Mouse (Mus musculus): ENCODE data around the gene Mrpl4. TPM values are rescaled to one million over a fixed set of nuclear protein-coding genes. Genes with fewer than 3 reads are reported as not detected.

The Mrpl4 gene
- 80.8 and 89.5 TPM in 2 replicates for total RNA-seq (2012; rRNA removed)

- Histone ChIP-seq H3K36me3 (ENCODE audit: control insufficient read depth, insufficient read depth, low read length, poor library complexity, severe bottlenecking) (peaks cover 18% of the 10 kb centered on the region), H3K9ac (ENCODE audit: insufficient read depth, low read depth, low read length, poor library complexity, severe bottlenecking) (peak within 1 kb of the TSS; percentile 93), H3K9me3 (ENCODE audit: control insufficient read depth, insufficient read depth, low read depth, low read length) (no peaks in the 10 kb centered on the region), H3K4me1 (ENCODE audit: control insufficient read depth in 2 of 2, insufficient read depth in 2 of 2, low read length in 2 of 2, poor library complexity in 1 of 2) (peaks cover 0 to 5% of the 10 kb centered on the region in 2 experiments; a peak in 1 of 4 replicates), H3K27ac (ENCODE audit: insufficient read depth, low read depth, low read length, poor library complexity, severe bottlenecking) (peak within 1 kb of the TSS; percentile 72), H3K4me3 (ENCODE audit: insufficient read depth in 1 of 2, low read depth in 1 of 2, low read length in 2 of 2, poor library complexity in 1 of 2, severe bottlenecking in 1 of 2) (peak within 1 kb of the TSS; percentile 86 to 95)
- in situ Hi-C loops (cut with MboI; ENCODE audit: low sequenced_read_pairs in 2 of 2, unreplicated experiment in 2 of 2), result loop anchor here in 1 of 2 experiments (10.0 kb wide), 1 partner anchor 108 kb away; the partner anchor contains the start of gene Eif3g
- TF ChIP-seq CHD2 (IDR thresholded peaks at IDR 0.05; ENCODE audit: low read depth, low read length), result peak; percentile 30; the same call in 1 of the 2 replicates
- TF ChIP-seq MAFK (IDR thresholded peaks at IDR 0.05; ENCODE audit: insufficient read depth, low read depth, low read length), result no peak
- peak; percentile 78; the same call in 1 of the 2 replicates for TF ChIP-seq HCFC1 (IDR thresholded peaks at IDR 0.05; ENCODE audit: borderline replicate concordance, insufficient read depth, low read length)
- TF ChIP-seq ZC3H11A (IDR thresholded peaks at IDR 0.05; ENCODE audit: borderline replicate concordance, low read depth, low read length), result no peak
- no peak for TF ChIP-seq ZNF384 (IDR thresholded peaks at IDR 0.05; ENCODE audit: low read depth, low read length)
- peak; percentile 77 for DNase-seq (ENCODE audit: low read depth, low spot score)
These were observed at the start of gene Mrpl4 for GRCm38 (mm10) chr9:21002627-21003551. Mrpl4 (plus strand) TSS chr9:21002738.

GRCm38 (mm10) chr9:20956989-20957388 is 45.5 kb upstream of the Mrpl4 start:
- H3K4me1 ChIP-seq (ENCODE audit: control insufficient read depth in 2 of 2, insufficient read depth in 2 of 2, low read length in 2 of 2, poor library complexity in 1 of 2), result peaks cover 0 to 2% of the 10 kb centered on the region in 2 experiments; a peak in 1 of 4 replicates
- no peak overlapping the region for H3K9ac ChIP-seq (ENCODE audit: insufficient read depth, low read depth, low read length, poor library complexity, severe bottlenecking)
- no peaks in the 10 kb centered on the region for H3K36me3 ChIP-seq (ENCODE audit: control insufficient read depth, insufficient read depth, low read length, poor library complexity, severe bottlenecking)
- TF ChIP-seq MAFK (IDR thresholded peaks at IDR 0.05; ENCODE audit: insufficient read depth, low read depth, low read length) (no peak), ZC3H11A (IDR thresholded peaks at IDR 0.05; ENCODE audit: borderline replicate concordance, low read depth, low read length) (no peak), CHD2 (IDR thresholded peaks at IDR 0.05; ENCODE audit: low read depth, low read length) (no peak), ZNF384 (IDR thresholded peaks at IDR 0.05; ENCODE audit: low read depth, low read length) (no peak), HCFC1 (IDR thresholded peaks at IDR 0.05; ENCODE audit: borderline replicate concordance, insufficient read depth, low read length) (no peak)
- no peak for DNase-seq (ENCODE audit: low read depth, low spot score)
- H3K9me3 ChIP-seq (ENCODE audit: control insufficient read depth, insufficient read depth, low read depth, low read length), result no peaks in the 10 kb centered on the region
- no peak overlapping the region for H3K4me3 ChIP-seq (ENCODE audit: insufficient read depth in 1 of 2, low read depth in 1 of 2, low read length in 2 of 2, poor library complexity in 1 of 2, severe bottlenecking in 1 of 2)
- in situ Hi-C loops (cut with MboI; ENCODE audit: low sequenced_read_pairs in 2 of 2, unreplicated experiment in 2 of 2), result no loop called here
- no peak overlapping the region for H3K27ac ChIP-seq (ENCODE audit: insufficient read depth, low read depth, low read length, poor library complexity, severe bottlenecking)

- no peaks in the 10 kb centered on the region for H3K9me3 ChIP-seq (ENCODE audit: control insufficient read depth, insufficient read depth, low read depth, low read length)
- no peak for DNase-seq (ENCODE audit: low read depth, low spot score)
- H3K4me3 ChIP-seq (ENCODE audit: insufficient read depth in 1 of 2, low read depth in 1 of 2, low read length in 2 of 2, poor library complexity in 1 of 2, severe bottlenecking in 1 of 2), result no peak within 1 kb of the TSS
- no peaks in the 10 kb centered on the region for H3K36me3 ChIP-seq (ENCODE audit: control insufficient read depth, insufficient read depth, low read length, poor library complexity, severe bottlenecking)
- in situ Hi-C loops (cut with MboI; ENCODE audit: low sequenced_read_pairs in 2 of 2, unreplicated experiment in 2 of 2), result no loop called here
- H3K9ac ChIP-seq (ENCODE audit: insufficient read depth, low read depth, low read length, poor library complexity, severe bottlenecking), result no peak within 1 kb of the TSS
- TF ChIP-seq ZNF384 (IDR thresholded peaks at IDR 0.05; ENCODE audit: low read depth, low read length) (no peak), CHD2 (IDR thresholded peaks at IDR 0.05; ENCODE audit: low read depth, low read length) (no peak), HCFC1 (IDR thresholded peaks at IDR 0.05; ENCODE audit: borderline replicate concordance, insufficient read depth, low read length) (no peak), ZC3H11A (IDR thresholded peaks at IDR 0.05; ENCODE audit: borderline replicate concordance, low read depth, low read length) (no peak), MAFK (IDR thresholded peaks at IDR 0.05; ENCODE audit: insufficient read depth, low read depth, low read length) (no peak)
- H3K4me1 ChIP-seq (ENCODE audit: control insufficient read depth in 2 of 2, insufficient read depth in 2 of 2, low read length in 2 of 2, poor library complexity in 1 of 2), result peaks cover 0 to 4% of the 10 kb centered on the region in 2 experiments; a peak in 1 of 4 replicates
- H3K27ac ChIP-seq (ENCODE audit: insufficient read depth, low read depth, low read length, poor library complexity, severe bottlenecking), result no peak within 1 kb of the TSS
These were observed 43.1 kb upstream of the Mrpl4 start, which contains the start of gene Dnmt1 for GRCm38 (mm10) chr9:20959430-20959938. Dnmt1 (minus strand) TSS chr9:20959888.

- in situ Hi-C loops (cut with MboI; ENCODE audit: low sequenced_read_pairs in 2 of 2, unreplicated experiment in 2 of 2), result no loop called here
- H3K9ac ChIP-seq (ENCODE audit: insufficient read depth, low read depth, low read length, poor library complexity, severe bottlenecking), result no peak overlapping the region
- peaks cover 9% of the 10 kb centered on the region for H3K36me3 ChIP-seq (ENCODE audit: control insufficient read depth, insufficient read depth, low read length, poor library complexity, severe bottlenecking)
- no peak for DNase-seq (ENCODE audit: low read depth, low spot score)
- peaks cover 0 to 13% of the 10 kb centered on the region in 2 experiments; a peak in 1 of 4 replicates for H3K4me1 ChIP-seq (ENCODE audit: control insufficient read depth in 2 of 2, insufficient read depth in 2 of 2, low read length in 2 of 2, poor library complexity in 1 of 2)
- no peaks in the 10 kb centered on the region for H3K9me3 ChIP-seq (ENCODE audit: control insufficient read depth, insufficient read depth, low read depth, low read length)
- no peak for TF ChIP-seq HCFC1 (IDR thresholded peaks at IDR 0.05; ENCODE audit: borderline replicate concordance, insufficient read depth, low read length)
- TF ChIP-seq MAFK (IDR thresholded peaks at IDR 0.05; ENCODE audit: insufficient read depth, low read depth, low read length), result no peak
- no peak for TF ChIP-seq ZNF384 (IDR thresholded peaks at IDR 0.05; ENCODE audit: low read depth, low read length)
- TF ChIP-seq CHD2 (IDR thresholded peaks at IDR 0.05; ENCODE audit: low read depth, low read length), result no peak
- TF ChIP-seq ZC3H11A (IDR thresholded peaks at IDR 0.05; ENCODE audit: borderline replicate concordance, low read depth, low read length), result no peak
- no peak overlapping the region for H3K4me3 ChIP-seq (ENCODE audit: insufficient read depth in 1 of 2, low read depth in 1 of 2, low read length in 2 of 2, poor library complexity in 1 of 2, severe bottlenecking in 1 of 2)
- H3K27ac ChIP-seq (ENCODE audit: insufficient read depth, low read depth, low read length, poor library complexity, severe bottlenecking), result no peak overlapping the region
These were observed 41.0 kb upstream of the Mrpl4 start for GRCm38 (mm10) chr9:20961557-20961956.

Measured in ES-E14 (cell line).